Mouse (Mus musculus) intestine, postnatal 0 days (tissue): Measurements from ENCODE around the gene Mbtd1. TPM values are rescaled to one million over a fixed set of nuclear protein-coding genes. Genes with fewer than 3 reads are reported as not detected.
A peak's percentile ranks its signal among the peaks of the same experiment; 100 is the strongest.
"Not testable (repeated sequence)": the region's sequence is repeated elsewhere in the genome, so short reads cannot be mapped to it uniquely, and the experiment has no call there.

Experiments used
- ATAC-seq: fragments of 200-750 bp; cut with Nextera tagmentation; 2 replicates; pipeline ENCODE4 v1.8.0; 2017; ENCODE audit warnings: mild to moderate bottlenecking, moderate TSS enrichment, moderate library complexity
- H3K27ac ChIP-seq: fragments of 300-500 bp; sonication (generic); 2 replicates; pipeline ENCODE4 v1.5.1; 2014; ENCODE audit warnings: mild to moderate bottlenecking, low read depth, low read length, moderate library complexity
- H3K27me3 ChIP-seq: fragments of 300-500 bp; sonication (generic); replicated peaks from 2 replicates; pipeline ENCODE4 v1.6.1; 2014; ENCODE audit warnings: low read length, mixed read lengths; ENCODE audit not compliant: control insufficient read depth, insufficient read depth
- H3K36me3 ChIP-seq: fragments of 300-500 bp; sonication (generic); 2 replicates; pipeline ENCODE4 v1.6.1; 2014; ENCODE audit warnings: mild to moderate bottlenecking, moderate library complexity; ENCODE audit not compliant: control insufficient read depth, insufficient read depth
- H3K4me1 ChIP-seq: fragments of 300-500 bp; sonication (generic); replicated peaks from 2 replicates; pipeline ENCODE4 v1.6.1; 2014; ENCODE audit warnings: antibody characterized with exemption, low read length, mixed read lengths; ENCODE audit not compliant: control insufficient read depth, insufficient read depth
- H3K4me2 ChIP-seq: fragments of 300-500 bp; sonication (generic); replicated peaks from 2 replicates; pipeline ENCODE4 v1.6.1; 2014; ENCODE audit warnings: low read depth, mild to moderate bottlenecking, moderate library complexity
- H3K4me3 ChIP-seq: fragments of 300-500 bp; sonication (generic); 2 replicates; pipeline ENCODE4 v1.5.1; 2014; ENCODE audit warnings: low read depth, low read length
- H3K9ac ChIP-seq: fragments of 300-500 bp; sonication (generic); 2 replicates; pipeline ENCODE4 v1.6.1; 2014; ENCODE audit warnings: mild to moderate bottlenecking, low read depth, low read length
- H3K9me3 ChIP-seq: fragments of 300-500 bp; sonication (generic); 2 replicates; pipeline ENCODE4 v1.6.1; 2016; ENCODE audit warnings: mixed run types; ENCODE audit not compliant: control insufficient read depth
- CTCF ChIP-seq: sonication (generic); IDR thresholded peaks from 2 replicates; pipeline ENCODE4 v1.5.1; 2016; ENCODE audit warnings: low read depth, mild to moderate bottlenecking, control low read depth, antibody characterized with exemption, moderate library complexity
- WGBS: fragments of 180-500 bp; shearing (Covaris S2); extraction: QIAGEN DNeasy Blood & Tissue Kit; methylation state at CpG from one replicate; pipeline ENCODE4 v1.1.7; 2014; 5-methylcytosine and 5-hydroxymethylcytosine counted together
- polyA plus RNA-seq: library from polyadenylated mRNA; unstranded; fragments of >200 nt; fragmentation: Nextera tagmentation; extraction: Ambion mirVana; gene quantifications from 2 replicates; pipeline ENCODE4 v1.2.1, GENCODE M21; 2015

Gene Mbtd1
- polyA plus RNA-seq, 1 experiment from 2014 or later = 9.4 TPM

DNA sequence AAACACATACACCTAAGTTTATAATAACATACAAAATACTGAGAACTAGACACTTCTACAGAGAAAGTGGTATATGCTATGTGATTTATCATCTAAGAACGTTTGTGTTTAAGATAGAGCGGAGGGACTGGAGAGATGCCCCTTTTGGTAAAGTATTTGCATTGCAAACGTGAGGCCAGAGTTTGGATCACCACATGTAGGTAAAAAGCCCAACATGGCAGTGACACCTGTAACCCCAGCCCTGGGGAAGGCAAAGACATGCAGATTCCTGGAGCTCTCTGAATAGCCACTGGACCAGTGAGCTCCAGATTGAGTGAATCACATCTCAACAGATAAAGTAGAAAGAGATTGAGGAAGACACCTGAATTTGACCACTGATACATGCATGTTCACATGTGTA, 12.1 kb downstream of the Mbtd1 start:
- Histone ChIP-seq H3K4me2 (no peak overlapping the region), H3K9ac (no peak overlapping the region), H3K27me3 (no peaks in the 10 kb centered on the region), H3K9me3 (no peaks in the 10 kb centered on the region), H3K27ac (no peak overlapping the region), H3K36me3 (peaks cover 4% of the 10 kb centered on the region; the same call in 1 of the 2 replicates), H3K4me3 (no peak overlapping the region), H3K4me1 (no peaks in the 10 kb centered on the region)
- no peak for TF ChIP-seq CTCF
- no peak for ATAC-seq
- 69% methylated on average over 3 of the region's 3 CpGs for WGBS

DNA sequence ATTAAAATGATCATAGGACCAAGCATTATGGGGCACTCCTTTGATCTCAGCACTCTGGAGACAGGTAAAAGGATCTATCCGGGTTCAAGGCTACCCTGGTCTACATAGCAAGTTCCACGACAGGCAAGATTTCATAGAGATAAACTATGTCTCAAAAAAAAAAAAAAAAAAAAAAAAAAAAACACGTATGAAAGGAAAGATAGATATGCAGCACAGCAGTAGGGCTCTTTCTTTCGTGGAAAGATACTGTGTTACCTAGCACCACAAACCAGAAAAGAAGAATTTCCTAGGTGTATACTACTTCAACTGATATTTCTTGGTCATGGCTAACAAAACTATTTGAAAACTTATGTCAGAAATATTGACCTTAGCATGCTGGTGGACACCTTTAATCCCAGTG, 21.2 kb downstream of the Mbtd1 start:
- Histone ChIP-seq H3K9ac (no peak overlapping the region), H3K4me1 (no peaks in the 10 kb centered on the region), H3K27me3 (no peaks in the 10 kb centered on the region), H3K4me3 (no peak overlapping the region), H3K9me3 (no peaks in the 10 kb centered on the region), H3K4me2 (no peak overlapping the region), H3K27ac (no peak overlapping the region), H3K36me3 (peaks cover 26% of the 10 kb centered on the region)
- WGBS = 84% methylated on average over 4 of the region's 4 CpGs
- ATAC-seq = no peak
- TF ChIP-seq CTCF = no peak

DNA sequence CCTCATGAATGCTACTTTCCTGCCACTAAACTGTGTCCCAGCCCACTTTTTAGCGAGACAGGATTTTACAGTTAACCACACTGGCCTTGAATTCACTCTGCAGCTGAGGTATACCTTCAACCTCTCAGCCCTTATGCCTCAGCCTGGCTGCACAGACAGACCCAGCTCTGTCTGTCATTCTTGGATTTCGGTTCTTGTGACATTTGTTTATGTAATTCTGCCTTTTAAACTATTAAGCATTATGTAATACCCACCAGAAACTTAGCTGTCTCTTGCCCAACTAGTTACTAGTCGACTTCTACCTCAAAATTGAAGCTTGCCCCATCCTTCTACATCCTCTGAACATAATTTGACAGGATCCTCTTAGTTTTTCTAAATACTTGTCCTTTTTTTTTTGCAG, 22.2 kb downstream of the Mbtd1 start:
- no peak for ATAC-seq
- Histone ChIP-seq H3K4me1 (no peaks in the 10 kb centered on the region), H3K4me3 (no peak overlapping the region), H3K9me3 (no peaks in the 10 kb centered on the region), H3K36me3 (peaks cover 34% of the 10 kb centered on the region), H3K27me3 (no peaks in the 10 kb centered on the region), H3K27ac (no peak overlapping the region), H3K9ac (no peak overlapping the region), H3K4me2 (no peak overlapping the region)
- WGBS = 85% methylated on average over 3 of the region's 3 CpGs
- no peak for TF ChIP-seq CTCF

DNA sequence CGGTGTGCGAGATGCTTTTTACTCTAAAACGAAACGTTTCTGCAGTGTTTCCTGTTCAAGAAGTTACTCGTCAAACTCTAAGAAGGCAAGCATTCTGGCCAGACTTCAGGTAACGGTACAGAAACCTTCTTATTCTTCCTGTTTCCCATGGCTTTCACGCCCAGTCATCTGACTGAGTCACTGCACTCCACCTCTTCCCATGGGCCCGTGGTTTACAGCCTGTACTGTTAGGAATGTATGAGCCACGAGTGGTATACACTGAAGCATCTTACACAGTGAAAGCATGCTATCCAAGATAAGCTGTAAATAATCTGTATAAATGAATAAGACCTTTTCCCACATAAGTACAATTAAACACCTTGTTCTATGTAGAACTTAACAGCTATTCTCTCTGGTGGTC, 23.2 kb downstream of the Mbtd1 start:
- Histone ChIP-seq H3K27ac (no peak overlapping the region), H3K4me2 (no peak overlapping the region), H3K27me3 (no peaks in the 10 kb centered on the region), H3K4me3 (no peak overlapping the region), H3K4me1 (no peaks in the 10 kb centered on the region), H3K9me3 (no peaks in the 10 kb centered on the region), H3K36me3 (peaks cover 37% of the 10 kb centered on the region), H3K9ac (no peak overlapping the region)
- no peak for TF ChIP-seq CTCF
- ATAC-seq = peak; percentile 53; the same call in 1 of the 2 replicates
- WGBS = 69% methylated on average over 9 of the region's 9 CpGs

DNA sequence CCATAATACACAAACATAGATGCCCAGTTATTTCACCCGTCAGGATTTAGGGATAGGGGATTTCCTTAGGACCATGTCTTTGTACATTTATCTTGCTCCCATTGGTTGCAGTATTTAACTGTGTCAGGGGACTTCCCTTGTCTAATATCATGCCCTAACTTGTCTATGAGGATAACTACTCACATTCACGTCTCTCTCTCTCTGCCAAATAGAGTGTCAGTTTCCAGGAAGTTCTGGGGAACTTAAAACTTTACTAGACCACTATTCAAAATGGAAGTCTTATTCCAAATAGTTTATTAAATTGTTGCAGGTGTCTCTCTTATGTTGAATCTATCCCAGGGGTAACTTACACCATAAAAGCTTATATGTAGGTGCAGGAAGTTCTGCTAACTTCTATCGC, 26.0 kb downstream of the Mbtd1 start:
- WGBS = 89% methylated on average over 3 of the region's 3 CpGs
- no peak for ATAC-seq
- no peak overlapping the region for H3K4me3 ChIP-seq

DNA sequence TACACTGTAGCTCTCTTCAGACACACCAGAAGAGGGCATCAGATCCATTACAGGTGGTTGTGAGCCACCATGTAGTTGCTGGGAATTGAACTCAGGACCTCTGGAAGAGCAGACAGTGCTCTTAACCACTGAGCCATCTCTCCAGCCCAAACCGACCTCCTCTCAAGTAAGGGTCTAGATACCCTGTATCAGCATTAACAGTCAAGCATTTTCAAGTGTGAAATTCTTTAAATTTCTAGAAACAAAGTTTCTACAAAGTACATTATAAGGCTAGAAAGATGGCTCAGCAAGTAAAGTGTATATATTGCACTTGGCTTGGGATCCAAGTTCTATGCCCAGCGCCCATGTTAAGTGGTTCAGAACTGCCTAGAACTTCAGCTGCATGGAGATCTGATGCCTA, 29.4 kb downstream of the Mbtd1 start:
- not testable (repeated sequence) for H3K4me2 ChIP-seq, ATAC-seq, H3K4me1 ChIP-seq, H3K27ac ChIP-seq, H3K9ac ChIP-seq, H3K9me3 ChIP-seq, H3K4me3 ChIP-seq, H3K27me3 ChIP-seq
- peaks cover 62% of the 10 kb centered on the region for H3K36me3 ChIP-seq
- 94% methylated on average over 2 of the region's 2 CpGs for WGBS

More for the DNA sequence above, 26.0 kb downstream of the Mbtd1 start:
- no peaks in the 10 kb centered on the region for H3K27me3 ChIP-seq
- peaks cover 57% of the 10 kb centered on the region for H3K36me3 ChIP-seq
- H3K27ac ChIP-seq = no peak overlapping the region
- H3K4me2 ChIP-seq = no peak overlapping the region
- H3K9ac ChIP-seq = no peak overlapping the region
- no peak for TF ChIP-seq CTCF
- no peaks in the 10 kb centered on the region for H3K9me3 ChIP-seq
- H3K4me1 ChIP-seq = no peaks in the 10 kb centered on the region

DNA sequence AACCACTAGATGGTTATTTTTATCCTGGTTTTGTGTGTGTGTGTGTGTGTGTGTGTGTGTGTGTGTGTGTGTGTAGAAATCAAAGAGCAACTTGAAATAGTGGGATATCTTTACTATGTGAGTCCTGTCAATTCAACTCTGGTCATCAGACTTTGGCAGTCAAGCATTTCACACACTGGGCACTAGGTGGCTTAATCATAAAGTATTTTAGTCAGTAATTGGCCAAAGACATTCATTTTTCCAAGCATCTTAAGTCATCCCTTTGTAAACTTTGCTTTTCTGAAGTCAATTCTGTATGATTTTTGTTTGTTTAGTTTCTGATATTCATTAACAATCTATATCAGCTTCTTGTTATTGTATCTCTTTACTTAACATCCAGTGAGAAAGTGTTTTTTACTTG, 43.5 kb downstream of the Mbtd1 start:
- peak; percentile 48 for TF ChIP-seq CTCF
- Histone ChIP-seq H3K4me3 (no peak overlapping the region), H3K36me3 (peaks cover 53% of the 10 kb centered on the region), H3K4me1 (no peaks in the 10 kb centered on the region), H3K27ac (no peak overlapping the region), H3K9me3 (no peaks in the 10 kb centered on the region), H3K9ac (no peak overlapping the region), H3K4me2 (no peak overlapping the region), H3K27me3 (no peaks in the 10 kb centered on the region)
- no peak for ATAC-seq
